Mouse (Mus musculus) spleen, adult 18-20 months (tissue): ENCODE data around the gene Ldb2.

Source experiments
- DNase-seq, 2 experiments: peaks; one replicate each; pipeline ENCODE4 v3.0.0; 2022; ENCODE audit warnings: mixed read lengths in 2 of 2

Gene Ldb2

GRCm38 (mm10) chr5:44641060-44641459, 158.4 kb downstream of the Ldb2 start:
- DNase-seq = no peak

- no peak for DNase-seq
These were observed 163.9 kb downstream of the Ldb2 start for GRCm38 (mm10) chr5:44635546-44635945.

GRCm38 (mm10) chr5:44629034-44629625, 170.3 kb downstream of the Ldb2 start:
- DNase-seq = no peak

- DNase-seq = no peak
These were observed 172.0 kb downstream of the Ldb2 start for GRCm38 (mm10) chr5:44627487-44627886.

GRCm38 (mm10) chr5:44626885-44627284, 172.6 kb downstream of the Ldb2 start:
- no peak for DNase-seq

GRCm38 (mm10) chr5:44626114-44626513, 173.4 kb downstream of the Ldb2 start:
- DNase-seq = no peak

GRCm38 (mm10) chr5:44615677-44616076, 183.8 kb downstream of the Ldb2 start:
- DNase-seq = no peak

- DNase-seq = no peak
These were observed 190.6 kb downstream of the Ldb2 start for GRCm38 (mm10) chr5:44608901-44609300.

- no peak for DNase-seq
These were observed 198.1 kb downstream of the Ldb2 start for GRCm38 (mm10) chr5:44601340-44601739.

GRCm38 (mm10) chr5:44593522-44594218, 205.8 kb downstream of the Ldb2 start:
- DNase-seq = no peak

GRCm38 (mm10) chr5:44590750-44591149, 208.7 kb downstream of the Ldb2 start:
- DNase-seq = no peak

- DNase-seq = no peak
These were observed 210.2 kb downstream of the Ldb2 start for GRCm38 (mm10) chr5:44589318-44589717.

GRCm38 (mm10) chr5:44586571-44586970, 212.9 kb downstream of the Ldb2 start:
- DNase-seq = no peak

- no peak for DNase-seq
These were observed 219.5 kb downstream of the Ldb2 start for GRCm38 (mm10) chr5:44579899-44580459.

GRCm38 (mm10) chr5:44576682-44577349, 222.7 kb downstream of the Ldb2 start:
- DNase-seq = no peak

GRCm38 (mm10) chr5:44574681-44575080, 224.8 kb downstream of the Ldb2 start:
- no peak for DNase-seq

- no peak for DNase-seq
These were observed 245.6 kb downstream of the Ldb2 start for GRCm38 (mm10) chr5:44553765-44554352.

- DNase-seq = no peak
These were observed 246.3 kb downstream of the Ldb2 start for GRCm38 (mm10) chr5:44553155-44553554.

GRCm38 (mm10) chr5:44552121-44552520, 247.4 kb downstream of the Ldb2 start:
- DNase-seq = no peak

GRCm38 (mm10) chr5:44548468-44548867, 251.0 kb downstream of the Ldb2 start:
- DNase-seq = no peak

GRCm38 (mm10) chr5:44543472-44544132, 255.9 kb downstream of the Ldb2 start:
- DNase-seq = no peak

GRCm38 (mm10) chr5:44541748-44542147, 257.7 kb downstream of the Ldb2 start:
- no peak for DNase-seq

GRCm38 (mm10) chr5:44538687-44539086, 260.8 kb downstream of the Ldb2 start:
- DNase-seq = no peak
